Mouse (Mus musculus) lung, embryonic 15.5 days (tissue): ENCODE results near the gene Magohb. TPM values are rescaled to one million over a fixed set of nuclear protein-coding genes. Genes with fewer than 3 reads are reported as not detected.

ENCODE experiments used
- ATAC-seq: fragments of 200-750 bp; cut with Nextera tagmentation; 2 replicates; pipeline ENCODE4 v1.8.0; 2017; ENCODE audit warnings: moderate number of reproducible peaks, borderline replicate concordance; ENCODE audit not compliant: low FRiP score, low TSS enrichment; ENCODE audit errors: extremely low read depth
- H3K27ac ChIP-seq: fragments of 300-500 bp; sonication (generic); 2 replicates; pipeline ENCODE4 v1.5.1; 2015; ENCODE audit warnings: moderate library complexity, mild to moderate bottlenecking, inconsistent platforms
- H3K27me3 ChIP-seq: fragments of 300-500 bp; sonication (generic); 2 replicates; pipeline ENCODE4 v1.6.1; 2015; ENCODE audit warnings: inconsistent platforms
- H3K36me3 ChIP-seq: fragments of 300-500 bp; sonication (generic); 2 replicates; pipeline ENCODE4 v1.6.1; 2015; ENCODE audit warnings: inconsistent platforms
- H3K4me1 ChIP-seq: fragments of 300-500 bp; sonication (generic); 2 replicates; pipeline ENCODE4 v1.6.1; 2015; ENCODE audit warnings: inconsistent platforms
- H3K4me2 ChIP-seq: fragments of 300-500 bp; sonication (generic); 2 replicates; pipeline ENCODE4 v1.6.1; 2015; ENCODE audit warnings: inconsistent platforms, mild to moderate bottlenecking, moderate library complexity
- H3K4me3 ChIP-seq: fragments of 300-500 bp; sonication (generic); 2 replicates; pipeline ENCODE4 v1.5.1; 2015; ENCODE audit warnings: mild to moderate bottlenecking, inconsistent platforms
- H3K9ac ChIP-seq: fragments of 300-500 bp; sonication (generic); 2 replicates; pipeline ENCODE4 v1.6.1; 2015; ENCODE audit warnings: inconsistent platforms
- H3K9me3 ChIP-seq: fragments of 300-500 bp; sonication (generic); 2 replicates; pipeline ENCODE4 v1.6.1; 2016; ENCODE audit warnings: inconsistent platforms
- WGBS: fragments of 180-500 bp; shearing (Covaris S2); methylation state at CpG from one replicate; pipeline ENCODE4 v1.1.7; 2015; 5-methylcytosine and 5-hydroxymethylcytosine counted together
- polyA plus RNA-seq: library from polyadenylated mRNA; unstranded; fragments of >200 nt; fragmentation: Nextera tagmentation; extraction: Ambion mirVana; gene quantifications from 2 replicates; pipeline ENCODE4 v1.2.1, GENCODE M21; 2015

Magohb gene
- polyA plus RNA-seq: 58.0 and 65.3 TPM in 2 replicates

- no peaks in the 10 kb centered on the region for H3K9me3 ChIP-seq
- no peaks in the 10 kb centered on the region for H3K27me3 ChIP-seq
- H3K4me3 ChIP-seq: peak within 1 kb of the TSS; percentile 56
- WGBS: 2% methylated on average over 51 of the region's 51 CpGs
- H3K36me3 ChIP-seq: peaks cover 1% of the 10 kb centered on the region
- H3K9ac ChIP-seq: peak within 1 kb of the TSS; percentile 57
- peak within 1 kb of the TSS; percentile 33 for H3K27ac ChIP-seq
- H3K4me1 ChIP-seq: peaks cover 5% of the 10 kb centered on the region; the same call in 1 of the 2 replicates
- peak; percentile 84; the same call in 1 of the 2 replicates for ATAC-seq
- peak within 1 kb of the TSS; percentile 66 for H3K4me2 ChIP-seq
These were observed at the start of gene Magohb for GRCm38 (mm10) chr6:131292991-131293788. TSS of gene Magohb (minus strand) at chr6:131293244.

GRCm38 (mm10) chr6:131340082-131340481, 47.0 kb upstream of the Magohb start:
- H3K27ac ChIP-seq: no peak overlapping the region
- H3K27me3 ChIP-seq: no peaks in the 10 kb centered on the region
- H3K4me1 ChIP-seq: no peaks in the 10 kb centered on the region
- H3K9ac ChIP-seq: no peak overlapping the region
- no peak overlapping the region for H3K4me2 ChIP-seq
- H3K36me3 ChIP-seq: no peaks in the 10 kb centered on the region
- no peak overlapping the region for H3K4me3 ChIP-seq
- WGBS: 46% methylated on average over 3 of the region's 3 CpGs
- no peaks in the 10 kb centered on the region for H3K9me3 ChIP-seq
- ATAC-seq: no peak

- no peaks in the 10 kb centered on the region for H3K4me1 ChIP-seq
- H3K36me3 ChIP-seq: no peaks in the 10 kb centered on the region
- no peak for ATAC-seq
- H3K4me3 ChIP-seq: no peak overlapping the region
- 87% methylated on average over 3 of the region's 3 CpGs for WGBS
- H3K9ac ChIP-seq: no peak overlapping the region
- no peaks in the 10 kb centered on the region for H3K27me3 ChIP-seq
- H3K27ac ChIP-seq: no peak overlapping the region
- no peak overlapping the region for H3K4me2 ChIP-seq
- H3K9me3 ChIP-seq: no peaks in the 10 kb centered on the region
These were observed 46.3 kb upstream of the Magohb start for GRCm38 (mm10) chr6:131339309-131339708.

- no peaks in the 10 kb centered on the region for H3K4me1 ChIP-seq
- 74% methylated on average over 1 of the region's 1 CpGs for WGBS
- no peaks in the 10 kb centered on the region for H3K36me3 ChIP-seq
- no peak for ATAC-seq
- no peak overlapping the region for H3K4me3 ChIP-seq
- no peaks in the 10 kb centered on the region for H3K9me3 ChIP-seq
- no peak overlapping the region for H3K4me2 ChIP-seq
- H3K27ac ChIP-seq: no peak overlapping the region
- no peak overlapping the region for H3K9ac ChIP-seq
- no peaks in the 10 kb centered on the region for H3K27me3 ChIP-seq
These were observed 45.7 kb upstream of the Magohb start for GRCm38 (mm10) chr6:131338787-131339186.

- H3K9me3 ChIP-seq: no peaks in the 10 kb centered on the region
These were observed 34.0 kb upstream of the Magohb start for GRCm38 (mm10) chr6:131327076-131327475.

GRCm38 (mm10) chr6:131321854-131322639, 29.0 kb upstream of the Magohb start:
- Histone ChIP-seq H3K4me1 (no peaks in the 10 kb centered on the region), H3K9ac (no peak overlapping the region), H3K27ac (no peak overlapping the region), H3K27me3 (no peaks in the 10 kb centered on the region), H3K4me3 (no peak overlapping the region), H3K9me3 (no peaks in the 10 kb centered on the region), H3K36me3 (no peaks in the 10 kb centered on the region), H3K4me2 (no peak overlapping the region)
- WGBS: 52% methylated on average over 3 of the region's 3 CpGs
- ATAC-seq: no peak

More at GRCm38 (mm10) chr6:131327076-131327475, 34.0 kb upstream of the Magohb start:
- Histone ChIP-seq H3K4me2 (no peak overlapping the region), H3K27me3 (no peaks in the 10 kb centered on the region), H3K36me3 (no peaks in the 10 kb centered on the region), H3K4me3 (no peak overlapping the region), H3K27ac (no peak overlapping the region), H3K9ac (no peak overlapping the region), H3K4me1 (no peaks in the 10 kb centered on the region)
- ATAC-seq: no peak
- 83% methylated on average over 2 of the region's 2 CpGs for WGBS

- WGBS: 66% methylated on average over 7 of the region's 7 CpGs
- ATAC-seq: peak; percentile 49; the same call in 1 of the 2 replicates
- H3K27ac ChIP-seq: peak overlapping the region; percentile 33; the same call in 1 of the 2 replicates
- no peaks in the 10 kb centered on the region for H3K4me1 ChIP-seq
- H3K4me2 ChIP-seq: no peak overlapping the region
- H3K27me3 ChIP-seq: no peaks in the 10 kb centered on the region
- no peaks in the 10 kb centered on the region for H3K9me3 ChIP-seq
- H3K4me3 ChIP-seq: no peak overlapping the region
- H3K9ac ChIP-seq: no peak overlapping the region
- no peaks in the 10 kb centered on the region for H3K36me3 ChIP-seq
These were observed 23.4 kb upstream of the Magohb start for GRCm38 (mm10) chr6:131316155-131317101.

GRCm38 (mm10) chr6:131308031-131308430, 15.0 kb upstream of the Magohb start:
- no peak for ATAC-seq
- 56% methylated on average over 3 of the region's 3 CpGs for WGBS

GRCm38 (mm10) chr6:131304776-131305175, 11.7 kb upstream of the Magohb start:
- Histone ChIP-seq H3K9ac (no peak overlapping the region), H3K4me1 (no peaks in the 10 kb centered on the region), H3K9me3 (no peaks in the 10 kb centered on the region), H3K4me3 (no peak overlapping the region), H3K36me3 (no peaks in the 10 kb centered on the region), H3K27me3 (no peaks in the 10 kb centered on the region), H3K27ac (no peak overlapping the region), H3K4me2 (no peak overlapping the region)
- WGBS: 62% methylated on average over 3 of the region's 3 CpGs
- no peak for ATAC-seq

More at GRCm38 (mm10) chr6:131308031-131308430, 15.0 kb upstream of the Magohb start:
- Histone ChIP-seq H3K27ac (no peak overlapping the region), H3K9ac (no peak overlapping the region), H3K4me1 (no peaks in the 10 kb centered on the region), H3K36me3 (no peaks in the 10 kb centered on the region), H3K27me3 (no peaks in the 10 kb centered on the region), H3K9me3 (no peaks in the 10 kb centered on the region), H3K4me3 (no peak overlapping the region), H3K4me2 (no peak overlapping the region)

GRCm38 (mm10) chr6:131298531-131298930, 5.5 kb upstream of the Magohb start:
- Histone ChIP-seq H3K36me3 (no peaks in the 10 kb centered on the region), H3K4me3 (no peak overlapping the region), H3K27ac (no peak overlapping the region), H3K4me1 (no peaks in the 10 kb centered on the region), H3K9ac (no peak overlapping the region), H3K27me3 (no peaks in the 10 kb centered on the region), H3K4me2 (no peak overlapping the region), H3K9me3 (no peaks in the 10 kb centered on the region)
- ATAC-seq: no peak

GRCm38 (mm10) chr6:131294435-131295112, 1.5 kb upstream of the Magohb start:
- Histone ChIP-seq H3K36me3 (no peaks in the 10 kb centered on the region), H3K27me3 (no peaks in the 10 kb centered on the region), H3K9me3 (no peaks in the 10 kb centered on the region), H3K4me1 (peaks cover 5% of the 10 kb centered on the region; the same call in 1 of the 2 replicates), H3K9ac (no peak overlapping the region), H3K4me3 (no peak overlapping the region), H3K4me2 (no peak overlapping the region), H3K27ac (no peak overlapping the region)
- WGBS: 75% methylated on average over 5 of the region's 5 CpGs
- ATAC-seq: no peak
